Mouse (Mus musculus): ENCODE data around the gene Trpm5. TPM values are rescaled to one million over a fixed set of nuclear protein-coding genes. Genes with fewer than 3 reads are reported as not detected.

The Trpm5 gene
- polyA plus RNA-seq, 1 experiment from 2014 or later, result 0.73 TPM

GRCm38 (mm10) chr7:143020764-143021163 lies 73.7 kb downstream of the Trpm5 start:
- 72% methylated on average over 3 of the region's 3 CpGs for WGBS (ENCODE audit: insufficient replicate concordance)
- Histone ChIP-seq H3K27me3 (no peaks in the 10 kb centered on the region), H3K9ac (no peak overlapping the region), H3K4me1 (replicated peaks) (peaks cover 18% of the 10 kb centered on the region), H3K9me3 (replicated peaks) (no peaks in the 10 kb centered on the region), H3K36me3 (no peaks in the 10 kb centered on the region), H3K27ac (no peak overlapping the region), H3K4me3 (replicated peaks) (no peak overlapping the region), H3K4me2 (no peak overlapping the region)
- DNase-seq, result no peak
- no peak for ATAC-seq (ENCODE audit: low read depth)

- DNase-seq (no peak), ATAC-seq (ENCODE audit: low read depth) (no peak)
- no peaks in the 10 kb centered on the region for H3K27me3 ChIP-seq
- H3K9ac ChIP-seq, result no peak overlapping the region
- no peak overlapping the region for H3K4me3 ChIP-seq (replicated peaks)
- no peak overlapping the region for H3K27ac ChIP-seq
- H3K36me3 ChIP-seq, result no peaks in the 10 kb centered on the region
- H3K4me1 ChIP-seq (replicated peaks), result peaks cover 25% of the 10 kb centered on the region
- no peaks in the 10 kb centered on the region for H3K9me3 ChIP-seq (replicated peaks)
- no peak overlapping the region for H3K4me2 ChIP-seq
Observed at GRCm38 (mm10) chr7:143020040-143020439, 74.4 kb downstream of the Trpm5 start.

Other genes starting within 250 kb of the Trpm5 start
- not detected in 2 replicates for gene Th, start 163.5 kb downstream of the Trpm5 start, polyA plus RNA-seq (2015; fragmentation: Nextera tagmentation; extraction: Ambion mirVana)
- 0.83 and 0.85 TPM in 2 replicates for gene Ascl2, start 125.4 kb downstream of the Trpm5 start, polyA plus RNA-seq (2015; fragmentation: Nextera tagmentation; extraction: Ambion mirVana)
- gene Tspan32, start 89.6 kb downstream of the Trpm5 start, polyA plus RNA-seq (2015; fragmentation: Nextera tagmentation; extraction: Ambion mirVana), result 89.4 and 99.6 TPM in 2 replicates
- 130 and 131 TPM in 2 replicates for gene Cd81, start 41.9 kb downstream of the Trpm5 start, polyA plus RNA-seq (2015; fragmentation: Nextera tagmentation; extraction: Ambion mirVana)
- 44.2 and 45.3 TPM in 2 replicates for gene Tssc4, start 25.4 kb downstream of the Trpm5 start, polyA plus RNA-seq (2015; fragmentation: Nextera tagmentation; extraction: Ambion mirVana)
- gene Kcnq1, start 11.7 kb upstream of the Trpm5 start, polyA plus RNA-seq (2015; fragmentation: Nextera tagmentation; extraction: Ambion mirVana), result 0.27 and 0.57 TPM in 2 replicates